Mouse (Mus musculus): ENCODE results near the gene Nsun4.

GRCm38 (mm10) chr4:115989382-115989781, 64.3 kb downstream of the Nsun4 start:
- TF ChIP-seq POLR2A (IDR thresholded peaks at IDR 0.05; ENCODE audit: control insufficient read depth, extremely low read depth, insufficient read depth, low read length, poor library complexity) (no peak), CTCF (IDR thresholded peaks at IDR 0.05; ENCODE audit: borderline replicate concordance, control insufficient read depth, extremely low read depth, insufficient read depth, low read length, poor library complexity) (no peak)
